Mouse (Mus musculus): ENCODE results near the gene Pttg1ip.

DNA sequence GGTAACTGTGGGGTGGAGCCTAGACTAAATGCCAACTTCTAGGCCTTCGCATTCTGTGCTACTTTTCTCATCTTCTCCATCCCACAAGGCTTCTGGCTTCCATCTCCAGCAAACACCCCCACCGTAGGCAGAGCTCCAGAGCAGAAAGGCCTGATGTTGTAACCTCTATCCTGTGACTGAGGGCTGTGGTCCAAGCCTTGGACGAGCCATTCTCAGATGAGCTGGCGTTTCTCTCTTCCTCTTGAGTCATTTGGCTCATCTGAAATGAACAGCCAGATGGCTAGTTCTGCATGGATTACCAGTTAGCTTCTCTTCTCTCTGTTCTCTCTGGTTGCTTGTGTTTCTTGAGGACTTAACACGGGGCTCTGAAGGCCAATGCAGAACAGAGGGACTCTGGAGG lies 36.6 kb upstream of the Pttg1ip start:
- no peak for TF ChIP-seq CTCF (IDR thresholded peaks at IDR 0.05; ENCODE audit: insufficient read depth, low read length)
- TF ChIP-seq POLR2A (IDR thresholded peaks at IDR 0.05; ENCODE audit: borderline replicate concordance, extremely low read depth, low read depth, low read length) = no peak

Measured in lung, adult 2 months (tissue).